Mouse (Mus musculus) lung, adult 2 months (tissue): Measurements from ENCODE around the gene Ubiad1.

Experiments used
- CTCF ChIP-seq: fragments of 200-500 bp; IDR thresholded peaks from 2 replicates; pipeline ENCODE4 v1.5.1; 2011; ENCODE audit warnings: mild to moderate bottlenecking, low read length, control low read depth; ENCODE audit not compliant: insufficient read depth
- POLR2A ChIP-seq: fragments of 200-500 bp; IDR thresholded peaks from 2 replicates; pipeline ENCODE4 v1.6.1; 2011; ENCODE audit warnings: low read depth, mild to moderate bottlenecking, control low read depth, low read length, borderline replicate concordance; ENCODE audit errors: extremely low read depth

GRCm38 (mm10) chr4:148432488-148432887 is 12.1 kb downstream of the Ubiad1 start:
- TF ChIP-seq POLR2A (no peak), CTCF (no peak)
